Mouse (Mus musculus) testis, postnatal 10 days (tissue): ENCODE results near the gene Cfap97d1.

Experiments
- DNase-seq: peaks from one replicate; pipeline ENCODE4 v3.0.0; 2021; ENCODE audit warnings: low spot score

Gene Cfap97d1

GRCm38 (mm10) chr11:101984054-101985025, at the start of gene Cfap97d1:
Cfap97d1 (plus strand) TSS chr11:101984279.
- peak; percentile 91 for DNase-seq

- no peak for DNase-seq
Observed at GRCm38 (mm10) chr11:101935743-101936142, 48.3 kb upstream of the Cfap97d1 start.

GRCm38 (mm10) chr11:101936421-101936820, 47.7 kb upstream of the Cfap97d1 start:
- no peak for DNase-seq

- no peak for DNase-seq
Observed at GRCm38 (mm10) chr11:101937108-101937507, 47.0 kb upstream of the Cfap97d1 start.

- DNase-seq, result no peak
Observed at GRCm38 (mm10) chr11:101943055-101943454, 41.0 kb upstream of the Cfap97d1 start.

- DNase-seq, result no peak
Observed at GRCm38 (mm10) chr11:101946525-101946924, 37.6 kb upstream of the Cfap97d1 start.

GRCm38 (mm10) chr11:101950021-101950420, 34.1 kb upstream of the Cfap97d1 start:
- no peak for DNase-seq

GRCm38 (mm10) chr11:101952541-101953341, 31.3 kb upstream of the Cfap97d1 start:
- DNase-seq, result no peak

- DNase-seq, result no peak
Observed at GRCm38 (mm10) chr11:101953441-101953840, 30.6 kb upstream of the Cfap97d1 start.

GRCm38 (mm10) chr11:101957476-101957875, 26.6 kb upstream of the Cfap97d1 start:
- no peak for DNase-seq

- DNase-seq, result no peak
Observed at GRCm38 (mm10) chr11:101963043-101963442, 21.0 kb upstream of the Cfap97d1 start.

- DNase-seq, result peak; percentile 60
Observed at GRCm38 (mm10) chr11:101963473-101964291, 20.4 kb upstream of the Cfap97d1 start.

GRCm38 (mm10) chr11:101964647-101965046, 19.4 kb upstream of the Cfap97d1 start:
- no peak for DNase-seq

- DNase-seq, result no peak
Observed at GRCm38 (mm10) chr11:101965553-101965952, 18.5 kb upstream of the Cfap97d1 start.

- DNase-seq, result no peak
Observed at GRCm38 (mm10) chr11:101966965-101967614, 17.0 kb upstream of the Cfap97d1 start, which contains the start of gene Sost. Sost (minus strand) TSS chr11:101967015.

GRCm38 (mm10) chr11:101968311-101968710, 15.8 kb upstream of the Cfap97d1 start:
- DNase-seq, result peak; percentile 38

- DNase-seq, result peak; percentile 88
Observed at GRCm38 (mm10) chr11:101968791-101969190, 15.3 kb upstream of the Cfap97d1 start.

- DNase-seq, result no peak
Observed at GRCm38 (mm10) chr11:101969835-101970234, 14.2 kb upstream of the Cfap97d1 start.

GRCm38 (mm10) chr11:101971410-101971809, 12.7 kb upstream of the Cfap97d1 start:
- peak; percentile 71 for DNase-seq

GRCm38 (mm10) chr11:101972097-101972496, 12.0 kb upstream of the Cfap97d1 start:
- no peak for DNase-seq

GRCm38 (mm10) chr11:101972651-101973050, 11.4 kb upstream of the Cfap97d1 start:
- DNase-seq, result no peak
